Comparison of ENCODE assay signal across 8 mouse cellular contexts in the genomic region with DNA sequence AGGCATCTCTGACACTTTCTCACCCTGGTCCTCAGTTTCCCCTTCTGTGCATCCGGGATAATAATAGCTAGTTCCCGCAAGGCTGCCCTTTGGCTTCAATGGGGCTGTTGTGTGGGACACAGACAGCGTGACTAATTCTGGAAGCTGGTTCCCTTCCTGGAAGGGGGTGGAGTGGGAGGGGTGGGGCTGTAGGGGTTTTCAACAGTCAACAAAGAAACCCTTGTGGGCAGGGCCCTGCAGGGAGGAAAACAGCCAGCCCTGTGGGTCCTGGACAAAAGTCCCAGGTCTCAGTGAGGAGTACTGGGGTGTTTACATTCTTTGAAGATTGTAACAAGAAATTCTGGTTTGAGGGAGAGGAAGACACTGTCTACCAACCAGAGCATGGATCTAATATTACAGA. TPM values are rescaled to one million over a fixed set of nuclear protein-coding genes. Genes with fewer than 3 reads are reported as not detected.
DNase-seq lines count a peak whose midpoint lies in the region; ATAC-seq and TF ChIP-seq lines count a peak whose summit lies in the region.

No protein-coding gene starts in this region.

- DNase-seq in forebrain, embryonic 14.5 days (ENCODE audit: low spot score), result peak; percentile 21
- DNase-seq in ovary, adult 18-20 months (ENCODE audit: low spot score), result peak; percentile 50
- DNase-seq in ovary, postnatal 36 days (ENCODE audit: low spot score), result no peak
- peak; percentile 54 to 60 for DNase-seq in heart, postnatal 14 days
- peak; percentile 24 for DNase-seq in lung, adult 2 months
- DNase-seq in urinary bladder, adult 2 months (ENCODE audit: low spot score), result no peak

- no peak for TF ChIP-seq CTCF in lung, adult 2 months (IDR thresholded peaks at IDR 0.05; ENCODE audit: insufficient read depth, low read length)

- H3K9ac ChIP-seq in forebrain, embryonic 14.5 days (ENCODE audit: low read length), result no peak overlapping the region
- H3K9ac ChIP-seq in forebrain, embryonic 15.5 days (replicated peaks), result no peak overlapping the region

- intact Hi-C loops in heart, postnatal 14 days (cut with DNase I), result no loop called here

- no peaks in the 10 kb centered on the region for H3K4me1 ChIP-seq in forebrain, embryonic 14.5 days (ENCODE audit: control insufficient read depth, insufficient read depth, low read length)
- H3K4me1 ChIP-seq in forebrain, embryonic 15.5 days, result 0 out of 2 replicates have a peak, but pooled peaks cover 2% of the 10 kb centered on the region
- peaks cover 2% of the 10 kb centered on the region; the same call in 1 of the 2 replicates for H3K4me1 ChIP-seq in lung, adult 2 months (ENCODE audit: control insufficient read depth, insufficient read depth, low read length)

- no peak for TF ChIP-seq POLR2A in lung, adult 2 months (IDR thresholded peaks at IDR 0.05; ENCODE audit: borderline replicate concordance, extremely low read depth, low read depth, low read length)

- no peak for ATAC-seq in forebrain, embryonic 14.5 days
- ATAC-seq in forebrain, embryonic 15.5 days (replicated peaks), result no peak
- ATAC-seq in monocyte, adult 5-6 weeks (replicated peaks; ENCODE audit: insufficient number of reproducible peaks, low FRiP score, low TSS enrichment, poor library complexity, severe bottlenecking), result no peak

- H3K27ac ChIP-seq in forebrain, embryonic 14.5 days (ENCODE audit: low read depth, low read length), result no peak overlapping the region
- H3K27ac ChIP-seq in forebrain, embryonic 15.5 days (replicated peaks), result no peak overlapping the region

- no peak overlapping the region for H3K4me3 ChIP-seq in forebrain, embryonic 14.5 days (ENCODE audit: low read depth, low read length)
- H3K4me3 ChIP-seq in forebrain, embryonic 15.5 days, result no peak overlapping the region
- H3K4me3 ChIP-seq in lung, adult 2 months (replicated peaks; ENCODE audit: extremely low read depth, low read depth, low read length), result no peak overlapping the region

- H3K27me3 ChIP-seq in forebrain, embryonic 14.5 days (replicated peaks; ENCODE audit: control insufficient read depth, insufficient read depth, low read length), result no peaks in the 10 kb centered on the region
- no peaks in the 10 kb centered on the region for H3K27me3 ChIP-seq in forebrain, embryonic 15.5 days

- 10% methylated on average over 3 of the region's 3 CpGs for WGBS in forebrain, embryonic 14.5 days
- 9% methylated on average over 3 of the region's 3 CpGs for WGBS in forebrain, embryonic 15.5 days
- 16% methylated on average over 3 of the region's 3 CpGs for WGBS in lung, adult 2 months

- H3K9me3 ChIP-seq in forebrain, embryonic 14.5 days (replicated peaks; ENCODE audit: control insufficient read depth, low read length), result no peaks in the 10 kb centered on the region
- no peaks in the 10 kb centered on the region for H3K9me3 ChIP-seq in forebrain, embryonic 15.5 days

- no peaks in the 10 kb centered on the region for H3K36me3 ChIP-seq in forebrain, embryonic 14.5 days (ENCODE audit: control insufficient read depth, insufficient read depth, low read length)
- H3K36me3 ChIP-seq in forebrain, embryonic 15.5 days, result no peaks in the 10 kb centered on the region

- H3K4me2 ChIP-seq in forebrain, embryonic 14.5 days (ENCODE audit: low read length), result no peak overlapping the region
- H3K4me2 ChIP-seq in forebrain, embryonic 15.5 days (replicated peaks), result no peak overlapping the region

RNA-seq across cellular contexts. Expression of gene Fxyd3, which starts 8.7 kb away (rescaled TPM):
- not detected in 2 replicates for polyA plus RNA-seq in forebrain, embryonic 14.5 days (2014; fragmentation: Nextera tagmentation; extraction: Ambion mirVana)
- polyA plus RNA-seq in forebrain, embryonic 15.5 days (2015; fragmentation: Nextera tagmentation; extraction: Ambion mirVana), result not detected in 2 replicates
- total RNA-seq in heart, postnatal 14 days (2021), result 1 to 10 TPM; 2.7 to 5.2 TPM
- polyA plus RNA-seq in lung, adult 2 months (2012; rRNA removed), result 16.4 and 43.2 TPM in 2 replicates
- 0.29 TPM in 1 of 3 replicates, not detected in the others for total RNA-seq in monocyte, adult 5-6 weeks (2017)
- polyA plus RNA-seq in urinary bladder, adult 2 months (2012; rRNA removed), result 445 and 558 TPM in 2 replicates

RNA-seq across cellular contexts. Expression of gene Lgi4, which starts 26.0 kb away (rescaled TPM):
- polyA plus RNA-seq in forebrain, embryonic 14.5 days (2014; fragmentation: Nextera tagmentation; extraction: Ambion mirVana), result 0.08 and 0.15 TPM in 2 replicates
- 0.20 and 0.26 TPM in 2 replicates for polyA plus RNA-seq in forebrain, embryonic 15.5 days (2015; fragmentation: Nextera tagmentation; extraction: Ambion mirVana)
- 1 to 10 TPM; 2.8 to 3.5 TPM for total RNA-seq in heart, postnatal 14 days (2021)
- polyA plus RNA-seq in lung, adult 2 months (2012; rRNA removed), result 6.8 TPM in 2 replicates
- 0.21 to 0.49 TPM (median 0.38 TPM) in 3 replicates for total RNA-seq in monocyte, adult 5-6 weeks (2017)
- 16.0 and 17.8 TPM in 2 replicates for polyA plus RNA-seq in urinary bladder, adult 2 months (2012; rRNA removed)

RNA-seq across cellular contexts. Expression of gene Fxyd1, which starts 28.2 kb away (rescaled TPM):
- polyA plus RNA-seq in forebrain, embryonic 14.5 days (2014; fragmentation: Nextera tagmentation; extraction: Ambion mirVana), result 9.4 and 12.3 TPM in 2 replicates
- 8.2 and 14.7 TPM in 2 replicates for polyA plus RNA-seq in forebrain, embryonic 15.5 days (2015; fragmentation: Nextera tagmentation; extraction: Ambion mirVana)
- 100 to 1,000 TPM; 712 to 747 TPM for total RNA-seq in heart, postnatal 14 days (2021)
- 330 and 336 TPM in 2 replicates for polyA plus RNA-seq in lung, adult 2 months (2012; rRNA removed)
- total RNA-seq in monocyte, adult 5-6 weeks (2017), result not detected in 3 replicates
- 494 and 552 TPM in 2 replicates for polyA plus RNA-seq in urinary bladder, adult 2 months (2012; rRNA removed)

RNA-seq across cellular contexts. Expression of gene Hpn, which starts 29.9 kb away (rescaled TPM):
- polyA plus RNA-seq in forebrain, embryonic 14.5 days (2014; fragmentation: Nextera tagmentation; extraction: Ambion mirVana), result not detected in 2 replicates
- polyA plus RNA-seq in forebrain, embryonic 15.5 days (2015; fragmentation: Nextera tagmentation; extraction: Ambion mirVana), result 0.36 TPM in 1 of 2 replicates, not detected in the other
- 1 to 10 TPM; 2.1 to 2.3 TPM for total RNA-seq in heart, postnatal 14 days (2021)
- 30.1 and 34.5 TPM in 2 replicates for polyA plus RNA-seq in lung, adult 2 months (2012; rRNA removed)
- 0.49 to 1.9 TPM (median 0.57 TPM) in 3 replicates for total RNA-seq in monocyte, adult 5-6 weeks (2017)
- 2.2 and 2.7 TPM in 2 replicates for polyA plus RNA-seq in urinary bladder, adult 2 months (2012; rRNA removed)

RNA-seq across cellular contexts. Expression of gene Fxyd7, which starts 33.9 kb away (rescaled TPM):
- 46.8 and 67.8 TPM in 2 replicates for polyA plus RNA-seq in forebrain, embryonic 14.5 days (2014; fragmentation: Nextera tagmentation; extraction: Ambion mirVana)
- polyA plus RNA-seq in forebrain, embryonic 15.5 days (2015; fragmentation: Nextera tagmentation; extraction: Ambion mirVana), result 49.2 and 60.4 TPM in 2 replicates
- 1 to 10 TPM; 1.1 to 1.3 TPM for total RNA-seq in heart, postnatal 14 days (2021)
- polyA plus RNA-seq in lung, adult 2 months (2012; rRNA removed), result 7.5 and 10.6 TPM in 2 replicates
- total RNA-seq in monocyte, adult 5-6 weeks (2017), result not detected in 3 replicates
- 7.4 and 10.7 TPM in 2 replicates for polyA plus RNA-seq in urinary bladder, adult 2 months (2012; rRNA removed)

Comparison
In these comparisons a context has a peak if more than half of its experiments do, and no peak if none do; other contexts are left out.
1. DNase-seq: peak in forebrain, embryonic 14.5 days (single experiment), ovary, adult 18-20 months (single experiment), heart, postnatal 14 days (2 of 2) and lung, adult 2 months (single experiment); none in ovary, postnatal 36 days (single experiment) and urinary bladder, adult 2 months (single experiment).
2. RNA of gene Fxyd3, which starts 8.7 kb away (polyA plus RNA-seq): 445 to 558 TPM in urinary bladder, adult 2 months and 16.4 to 43.2 TPM in lung, adult 2 months; not detected in forebrain, embryonic 15.5 days and not detected in forebrain, embryonic 14.5 days; every median in the first group is over 10 times any median in the second.
3. RNA of gene Fxyd1, which starts 28.2 kb away (polyA plus RNA-seq): 494 to 552 TPM in urinary bladder, adult 2 months and 330 to 336 TPM in lung, adult 2 months; 8.2 to 14.7 TPM in forebrain, embryonic 15.5 days and 9.4 to 12.3 TPM in forebrain, embryonic 14.5 days; every median in the first group is over 10 times any median in the second.